Mouse (Mus musculus) ES-E14 (cell line): ENCODE results near the gene Cfap45. TPM values are rescaled to one million over a fixed set of nuclear protein-coding genes. Genes with fewer than 3 reads are reported as not detected.

Source experiments
- DNase-seq: peaks from one replicate; pipeline ENCODE4 v3.0.0-alpha.2; 2013; ENCODE audit warnings: low read depth, low spot score
- H3K27ac ChIP-seq: 2 replicates; pipeline ENCODE4 v1.5.1; 2012; ENCODE audit warnings: low read depth, mild to moderate bottlenecking, low read length, moderate library complexity, mixed read lengths; ENCODE audit not compliant: poor library complexity, insufficient read depth, severe bottlenecking
- H3K36me3 ChIP-seq: 2 replicates; pipeline ENCODE4 v1.6.1; 2012; ENCODE audit warnings: mild to moderate bottlenecking, low read length, moderate library complexity, mixed read lengths; ENCODE audit not compliant: control insufficient read depth, poor library complexity, insufficient read depth, severe bottlenecking
- H3K4me1 ChIP-seq, 2 experiments: fragments of 150-350 bp in 1 of 2; sonication (generic) in 1 of 2; 2 replicates each; pipeline ENCODE4 v1.6.1; 2012; ENCODE audit warnings: low read length in 2 of 2, mild to moderate bottlenecking in 1 of 2, mixed read lengths in 1 of 2; ENCODE audit not compliant: control insufficient read depth in 2 of 2, insufficient read depth in 2 of 2, poor library complexity in 1 of 2
- H3K4me3 ChIP-seq, 2 experiments: fragments of 150-350 bp in 1 of 2; sonication (generic) in 1 of 2; 2 replicates each; pipeline ENCODE4 v1.5.1; 2012; ENCODE audit warnings: low read length in 2 of 2, low read depth in 1 of 2, mild to moderate bottlenecking in 1 of 2, mixed read lengths in 1 of 2; ENCODE audit not compliant: insufficient read depth in 1 of 2, poor library complexity in 1 of 2, severe bottlenecking in 1 of 2
- H3K9ac ChIP-seq: 2 replicates; pipeline ENCODE4 v1.6.1; 2012; ENCODE audit warnings: low read depth, mild to moderate bottlenecking, low read length, mixed read lengths; ENCODE audit not compliant: poor library complexity, insufficient read depth, severe bottlenecking
- H3K9me3 ChIP-seq: fragments of 150-350 bp; sonication (generic); 2 replicates; pipeline ENCODE4 v1.6.1; 2012; ENCODE audit warnings: low read depth, mild to moderate bottlenecking, low read length; ENCODE audit not compliant: control insufficient read depth, insufficient read depth
- CHD2 ChIP-seq: IDR thresholded peaks from 2 replicates; pipeline ENCODE4 v1.6.1; 2014; ENCODE audit warnings: mild to moderate bottlenecking, low read depth, low read length, inconsistent platforms
- HCFC1 ChIP-seq: IDR thresholded peaks from 2 replicates; pipeline ENCODE4 v1.6.1; 2012; ENCODE audit warnings: low read length, inconsistent platforms, borderline replicate concordance; ENCODE audit not compliant: insufficient read depth
- MAFK ChIP-seq: IDR thresholded peaks from 2 replicates; pipeline ENCODE4 v1.6.1; 2014; ENCODE audit warnings: mild to moderate bottlenecking, low read depth, low read length, inconsistent platforms; ENCODE audit not compliant: insufficient read depth
- ZC3H11A ChIP-seq: IDR thresholded peaks from 2 replicates; pipeline ENCODE4 v1.6.1; 2012; ENCODE audit warnings: low read depth, mild to moderate bottlenecking, inconsistent platforms, low read length, borderline replicate concordance
- ZNF384 ChIP-seq: IDR thresholded peaks from 2 replicates; pipeline ENCODE4 v1.6.1; 2012; ENCODE audit warnings: low read depth, low read length, inconsistent platforms
- in situ Hi-C, 2 experiments: fragments of 600-800 bp; cut with MboI; formaldehyde crosslinking; loops; one replicate each; pipeline ENCODE4 v1.15.1; 2025; ENCODE audit warnings: low sequenced_read_pairs in 2 of 2, inconsistent platforms in 1 of 2; ENCODE audit not compliant: unreplicated experiment in 2 of 2
- total RNA-seq: library from RNA; depleted of rRNA; stranded (reverse); fragments of 300-350 nt; gene quantifications from 2 replicates; pipeline ENCODE4 v1.2.3, GENCODE M21; 2012

Gene Cfap45
- total RNA-seq, 1 experiment = 0.67 TPM

DNA sequence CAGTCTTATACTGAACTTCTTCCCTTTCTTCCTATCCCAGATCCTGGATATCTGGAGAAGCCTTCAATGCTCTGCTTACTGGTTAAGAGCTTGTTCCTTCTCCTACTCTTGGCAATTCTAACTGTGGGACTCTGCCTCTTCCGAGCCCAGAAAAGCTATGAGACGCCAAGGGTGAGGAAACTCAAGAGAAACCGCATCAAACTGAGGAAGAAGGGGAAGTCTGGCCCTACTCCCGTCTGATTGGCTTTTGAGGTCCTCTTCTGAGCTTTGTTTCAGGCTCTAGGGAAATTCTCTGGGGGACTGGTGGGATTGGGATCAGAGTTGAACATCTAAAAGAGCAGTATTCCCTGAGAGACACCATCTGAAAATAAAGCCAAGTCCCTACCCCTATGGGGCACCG, 42.6 kb upstream of the Cfap45 start:
- Histone ChIP-seq H3K9ac (no peak overlapping the region), H3K36me3 (no peaks in the 10 kb centered on the region), H3K27ac (no peak overlapping the region), H3K4me3 (no peak overlapping the region), H3K9me3 (no peaks in the 10 kb centered on the region), H3K4me1 (peaks cover 1 to 4% of the 10 kb centered on the region in 2 experiments; a peak in 3 of 4 replicates)
- no peak for DNase-seq
- TF ChIP-seq ZC3H11A = no peak
- no peak for TF ChIP-seq HCFC1
- no peak for TF ChIP-seq CHD2
- TF ChIP-seq ZNF384 = no peak
- TF ChIP-seq MAFK = no peak
- in situ Hi-C loops = loop anchor here in 1 of 2 experiments (5.0 kb wide), 1 partner anchor 61 kb away; no protein-coding TSS in a partner anchor

DNA sequence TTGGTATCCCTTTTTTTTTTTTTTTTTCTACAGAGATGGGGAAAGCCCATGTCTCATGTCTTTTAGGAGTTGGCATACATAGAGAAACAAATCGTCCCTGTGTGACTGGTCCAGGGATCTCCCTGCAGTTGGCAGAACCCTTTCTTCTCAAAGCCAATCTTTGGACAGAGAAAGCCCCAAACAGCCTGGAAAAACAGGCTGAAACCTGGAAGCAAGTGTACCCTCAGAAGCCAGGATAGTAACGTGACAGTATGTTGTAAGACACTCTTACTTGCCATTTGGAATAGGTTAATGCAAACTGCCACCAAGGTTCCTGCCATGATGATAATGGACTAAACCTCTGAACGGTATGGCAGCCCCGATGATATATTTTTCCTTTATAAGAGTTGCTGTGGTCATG, 40.2 kb upstream of the Cfap45 start:
- no peak for DNase-seq
- H3K9ac ChIP-seq = no peak overlapping the region
- no peak overlapping the region for H3K4me3 ChIP-seq
- TF ChIP-seq CHD2 = no peak
- TF ChIP-seq HCFC1 = no peak
- TF ChIP-seq ZC3H11A = no peak
- in situ Hi-C loops = no loop called here
- H3K9me3 ChIP-seq = no peaks in the 10 kb centered on the region
- H3K27ac ChIP-seq = no peak overlapping the region
- H3K36me3 ChIP-seq = peaks cover 4% of the 10 kb centered on the region; the same call in 1 of the 2 replicates
- H3K4me1 ChIP-seq = peaks cover 1 to 3% of the 10 kb centered on the region in 2 experiments; a peak in 3 of 4 replicates

DNA sequence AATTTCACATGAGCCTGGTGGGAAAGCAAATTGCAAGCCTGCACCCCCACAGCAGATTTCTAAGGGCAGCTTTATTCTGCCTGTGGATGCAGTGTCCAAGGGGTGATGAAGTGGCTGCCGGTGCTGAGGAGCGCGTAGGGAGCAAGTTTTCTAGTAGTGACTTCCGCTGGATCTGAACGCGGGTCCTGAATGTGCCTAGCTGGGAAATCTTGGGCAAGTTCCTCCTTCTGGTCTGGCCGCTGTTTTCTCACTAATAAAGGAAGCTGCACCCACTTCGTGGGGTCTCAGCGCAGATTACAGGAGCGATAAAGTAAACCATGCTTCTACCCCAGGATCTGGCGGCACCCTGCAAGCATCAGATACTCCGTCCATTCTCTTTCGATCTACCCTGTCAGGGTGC, 39.5 kb upstream of the Cfap45 start:
- Histone ChIP-seq H3K27ac (no peak overlapping the region), H3K4me1 (peaks cover 1 to 2% of the 10 kb centered on the region in 2 experiments; a peak in 3 of 4 replicates), H3K9me3 (no peaks in the 10 kb centered on the region), H3K9ac (peak overlapping the region; percentile 46; the same call in 1 of the 2 replicates), H3K36me3 (peaks cover 4% of the 10 kb centered on the region; the same call in 1 of the 2 replicates), H3K4me3 (peak overlapping the region; percentile 77 to 88; a peak in 3 of 4 replicates)
- TF ChIP-seq ZC3H11A (no peak), ZNF384 (no peak), HCFC1 (no peak), CHD2 (no peak), MAFK (no peak)
- no peak for DNase-seq
- in situ Hi-C loops = no loop called here

DNA sequence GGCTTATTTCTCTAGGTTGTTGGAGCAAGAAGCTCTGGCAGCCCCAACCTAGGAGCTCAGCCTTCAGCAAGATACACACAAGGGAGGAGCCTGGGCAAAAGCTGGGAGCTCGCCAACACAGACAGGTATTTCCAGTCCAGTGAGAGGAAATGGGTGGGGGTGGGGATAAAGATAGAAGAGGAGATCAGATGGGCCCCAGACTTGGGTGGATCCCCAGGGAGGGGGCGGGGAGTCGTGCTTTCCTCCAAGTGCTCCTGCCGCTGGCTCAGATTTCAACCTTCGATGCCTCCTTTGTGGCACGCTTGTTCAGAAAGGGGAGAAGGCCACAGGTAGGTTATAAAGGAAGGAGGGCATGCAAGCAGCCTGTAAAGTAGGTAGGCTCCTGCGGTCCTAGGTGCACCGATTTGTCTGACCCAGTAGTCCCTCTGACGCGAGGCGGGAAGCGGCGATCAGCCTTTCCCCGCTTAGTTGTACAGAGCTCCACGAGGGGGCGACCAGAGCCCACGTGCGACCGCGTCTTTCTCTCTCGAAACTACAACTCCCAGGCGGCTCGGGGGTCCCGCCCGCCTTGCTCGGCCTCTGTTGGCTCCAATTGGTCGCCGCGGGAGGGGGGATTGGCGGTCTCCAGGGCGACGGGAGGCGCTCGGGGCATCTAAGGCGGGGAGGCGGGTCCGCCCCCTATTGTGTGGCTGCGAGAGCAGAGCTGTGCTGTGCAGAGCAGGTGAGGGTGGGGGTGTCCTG, 38.9 kb upstream of the Cfap45 start, which contains the start of gene Igsf9:
Igsf9 (plus strand) TSS at position 249 of the 741 bp plus-strand sequence.
- H3K9me3 ChIP-seq = no peaks in the 10 kb centered on the region
- DNase-seq = peak; percentile 95
- in situ Hi-C loops = no loop called here
- H3K27ac ChIP-seq = peak within 1 kb of the TSS; percentile 94
- peaks cover 1 to 2% of the 10 kb centered on the region in 2 experiments; a peak in 3 of 4 replicates for H3K4me1 ChIP-seq
- H3K4me3 ChIP-seq = peak within 1 kb of the TSS; percentile 77 to 88
- H3K9ac ChIP-seq = peak within 1 kb of the TSS; percentile 83
- no peak for TF ChIP-seq ZC3H11A
- TF ChIP-seq CHD2 = peak; percentile 60; the same call in 1 of the 2 replicates
- peak; percentile 94 for TF ChIP-seq HCFC1
- H3K36me3 ChIP-seq = peaks cover 4% of the 10 kb centered on the region; the same call in 1 of the 2 replicates
